Mouse (Mus musculus) heart, postnatal 0 days (tissue): ENCODE results near the gene Frrs1l.

ENCODE experiments used
- CTCF ChIP-seq: IDR thresholded peaks from 2 replicates; pipeline ENCODE4 v1.5.1; 2016; ENCODE audit warnings: antibody characterized with exemption, control low read depth, low read depth
- EP300 ChIP-seq: IDR thresholded peaks from 2 replicates; pipeline ENCODE4 v1.6.1; 2016; ENCODE audit warnings: antibody characterized with exemption, low read depth

DNA sequence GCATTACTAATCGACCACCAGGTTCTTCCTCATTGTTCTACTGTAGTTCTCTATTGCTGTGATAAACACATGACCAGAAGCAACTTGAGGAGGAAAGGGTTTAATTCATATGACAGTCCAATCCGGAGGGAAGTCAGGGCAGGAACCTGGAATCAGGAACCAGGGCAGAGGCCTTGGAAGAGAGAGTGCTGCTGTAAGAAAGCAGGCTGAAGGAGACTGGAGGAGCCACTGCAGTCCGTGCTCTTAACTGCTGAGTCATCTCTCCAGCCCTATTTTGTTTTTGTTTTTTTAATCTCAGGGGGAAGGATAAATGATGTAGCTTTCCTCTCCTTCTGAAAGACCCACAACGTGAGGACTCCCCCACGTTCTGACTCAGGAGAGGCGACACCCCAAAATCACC lies 37.0 kb downstream of the Frrs1l start:
- TF ChIP-seq CTCF: no peak
- no peak for TF ChIP-seq EP300
